Mouse (Mus musculus) gastrocnemius, postnatal 10 days (tissue): ENCODE data around the gene Tex48. TPM values are rescaled to one million over a fixed set of nuclear protein-coding genes. Genes with fewer than 3 reads are reported as not detected.
A peak's percentile ranks its signal among the peaks of the same experiment; 100 is the strongest.

Source experiments
- DNase-seq: peaks from one replicate; pipeline ENCODE4 v3.0.0; 2021; ENCODE audit warnings: mixed read lengths
- total RNA-seq, 2 experiments: library from RNA; stranded (reverse); gene quantifications; 2 replicates each; pipeline ENCODE4 v1.2.3; 2021

Tex48 gene
- total RNA-seq, 2 experiments from 2014 or later = not detected

DNA sequence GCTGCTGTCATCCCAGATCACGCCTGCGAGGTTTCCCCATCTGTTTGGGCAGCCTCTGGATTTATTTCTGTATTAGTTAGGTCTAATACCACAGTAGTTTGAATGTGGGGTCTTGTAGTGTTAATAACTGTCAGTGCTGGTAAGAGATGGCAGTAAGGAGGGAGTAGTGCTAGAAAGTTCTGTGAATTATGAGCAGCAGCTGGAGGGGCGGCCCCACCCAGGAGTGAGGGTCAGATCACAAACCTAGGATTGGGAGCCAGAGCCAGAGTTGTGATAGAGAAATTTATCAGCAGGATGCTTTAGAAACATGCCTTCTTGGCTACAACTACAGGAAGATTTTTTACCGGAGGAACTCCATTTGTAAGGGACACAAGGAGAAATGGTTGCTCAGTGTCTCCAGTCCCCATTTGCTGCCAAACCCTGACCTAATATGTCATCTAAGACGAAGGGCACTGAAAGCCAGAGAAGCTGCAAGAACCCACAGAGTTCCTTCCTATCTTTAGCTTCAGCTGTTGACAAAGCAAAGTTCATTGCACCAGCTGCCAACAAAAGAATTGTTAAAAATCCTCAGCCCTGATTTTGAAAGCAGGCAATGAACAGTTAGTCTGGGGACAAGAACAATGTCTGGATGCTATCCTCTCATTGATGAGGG lies 27.6 kb downstream of the Tex48 start:
- no peak for DNase-seq

- no peak for DNase-seq
These were observed 31.7 kb downstream of the Tex48 start for GRCm38 (mm10) chr4:63590538-63590937.

GRCm38 (mm10) chr4:63589987-63590386 lies 32.2 kb downstream of the Tex48 start:
- DNase-seq = no peak

DNA sequence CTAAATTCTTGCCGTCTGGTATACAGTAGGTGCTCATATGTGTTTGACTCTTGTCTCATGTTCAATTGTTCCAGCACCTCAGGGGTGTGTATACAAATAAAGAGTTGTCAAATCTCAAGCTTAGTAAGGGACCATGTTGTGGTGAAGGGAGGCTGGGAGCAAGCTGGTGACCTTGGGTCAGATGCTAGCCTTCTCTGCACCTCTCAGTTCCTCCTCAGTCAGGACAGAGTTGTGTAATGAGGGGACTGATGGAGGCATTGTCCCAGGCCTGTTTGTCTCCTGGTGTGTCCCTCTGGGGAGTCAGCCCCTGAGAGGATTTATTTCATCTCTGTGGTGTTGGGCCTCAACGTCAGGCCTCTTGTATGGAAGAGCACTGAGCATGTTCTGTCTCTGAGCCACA lies 36.0 kb downstream of the Tex48 start:
- DNase-seq = no peak

- no peak for DNase-seq
These were observed 37.0 kb downstream of the Tex48 start for GRCm38 (mm10) chr4:63585216-63585615.

DNA sequence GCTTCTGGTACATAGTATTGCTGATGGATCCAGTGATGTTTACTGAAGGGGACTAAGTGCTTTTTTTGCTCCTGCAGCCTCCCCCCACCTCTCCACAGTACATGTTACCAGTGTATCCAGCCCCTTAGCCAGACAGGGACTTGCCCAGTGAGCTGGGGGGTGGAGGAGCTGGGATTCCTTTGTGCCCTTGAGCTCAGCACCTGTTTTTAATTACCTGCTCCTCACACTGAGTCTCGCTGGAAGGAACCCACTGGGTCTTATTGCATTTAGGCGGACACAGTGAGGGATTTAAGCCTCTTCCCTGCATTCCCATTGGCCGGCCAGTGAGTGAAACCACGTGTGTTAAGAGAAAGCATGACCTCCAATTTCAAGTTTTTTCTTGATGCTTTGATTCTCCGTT lies 39.6 kb downstream of the Tex48 start:
- DNase-seq = no peak

GRCm38 (mm10) chr4:63580078-63580477 lies 42.1 kb downstream of the Tex48 start:
- DNase-seq = no peak

DNA sequence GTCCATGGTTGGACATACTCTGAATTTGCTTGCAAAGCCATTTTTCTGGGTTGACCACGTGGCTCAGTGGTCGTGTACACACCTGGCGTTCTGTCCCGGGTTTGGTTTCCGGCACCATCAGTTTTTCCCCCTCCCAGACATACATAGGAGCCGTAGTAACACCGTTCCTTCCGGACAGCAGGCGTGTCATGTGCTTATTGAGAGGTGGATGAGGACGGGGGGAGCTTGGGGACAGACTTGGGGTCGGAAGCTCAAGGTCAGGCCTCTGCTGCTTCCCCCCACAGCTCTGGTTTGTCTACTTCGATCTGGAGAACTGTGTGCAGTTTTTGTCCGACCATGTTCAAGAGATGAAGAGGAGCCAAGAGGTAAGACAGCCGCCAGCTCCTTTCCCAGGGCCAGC lies 42.6 kb downstream of the Tex48 start:
- no peak for DNase-seq

DNA sequence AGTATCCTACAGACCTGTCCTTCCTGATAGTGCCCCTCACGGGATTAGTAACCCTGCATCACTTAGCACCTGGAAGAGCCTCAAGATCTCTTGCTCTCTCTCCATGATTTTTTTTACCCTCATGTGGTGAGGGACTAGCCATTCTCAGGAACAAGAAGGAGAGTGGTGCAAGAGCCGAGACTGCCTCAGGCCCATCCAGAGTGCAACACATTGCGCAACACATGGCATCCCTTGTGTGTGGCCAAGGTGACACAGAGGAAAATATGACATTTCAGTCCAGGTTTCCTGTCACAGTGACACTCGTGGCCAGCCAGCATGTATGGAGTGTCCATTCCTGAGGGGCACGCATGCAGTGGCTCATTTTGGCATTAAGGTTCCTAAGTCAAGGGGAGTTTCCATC lies 49.6 kb downstream of the Tex48 start:
- DNase-seq = no peak

GRCm38 (mm10) chr4:63570208-63570781 lies 51.9 kb downstream of the Tex48 start:
- no peak for DNase-seq

- no peak for DNase-seq
These were observed 52.9 kb downstream of the Tex48 start for GRCm38 (mm10) chr4:63569322-63569721.

DNA sequence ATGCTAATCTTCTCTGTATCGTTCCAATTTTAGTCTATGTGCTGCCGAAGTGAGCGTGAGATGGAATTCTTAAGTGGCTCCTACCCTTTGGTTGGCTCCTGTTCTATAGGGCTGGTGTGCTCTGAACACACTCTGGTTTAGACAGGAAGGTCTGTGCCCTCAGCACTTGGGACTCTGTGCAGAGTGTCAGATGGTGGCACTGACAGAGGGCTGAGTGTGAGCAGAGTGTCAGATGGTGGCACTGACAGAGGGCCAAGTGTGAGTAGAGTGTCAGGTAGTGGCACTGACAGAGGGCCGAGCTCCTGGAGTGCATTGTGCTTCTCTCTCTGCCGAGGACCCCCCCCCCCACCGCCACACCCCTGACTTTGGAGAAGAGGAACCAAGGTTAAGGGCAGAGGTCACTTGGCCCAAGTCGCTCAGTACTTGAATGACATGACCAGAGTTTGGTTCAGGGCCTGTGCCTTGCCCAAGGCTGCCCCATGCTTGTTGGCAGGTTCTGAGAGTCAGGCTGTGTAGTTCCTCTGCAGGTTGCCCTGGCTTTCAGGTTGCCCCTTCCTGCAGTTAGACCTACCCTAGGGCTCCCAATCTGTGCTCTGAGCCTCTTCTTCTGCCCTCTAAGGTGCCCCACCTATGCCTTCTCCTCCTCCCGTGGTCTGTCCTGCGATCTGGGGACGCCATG lies 54.4 kb downstream of the Tex48 start:
- no peak for DNase-seq

DNA sequence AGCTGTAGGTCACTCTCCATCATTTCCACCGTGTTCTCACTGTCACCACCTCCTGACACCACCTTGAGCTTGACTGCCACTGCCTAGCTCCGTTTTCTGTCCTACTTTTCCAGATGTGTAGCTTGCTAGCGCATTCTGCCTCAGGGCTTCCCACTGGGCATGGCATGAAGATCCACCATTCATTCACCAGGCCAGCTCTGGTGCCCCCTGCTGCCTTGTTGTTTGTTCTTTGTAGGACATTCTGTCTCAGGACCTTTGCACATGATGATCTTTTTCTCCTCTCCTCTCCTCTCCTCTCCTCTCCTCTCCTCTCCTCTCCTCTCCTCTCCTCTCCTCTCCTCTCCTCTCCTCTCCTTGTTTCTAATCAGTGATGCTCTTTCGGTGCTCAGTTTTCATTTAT lies 59.5 kb downstream of the Tex48 start:
- DNase-seq = no peak

DNA sequence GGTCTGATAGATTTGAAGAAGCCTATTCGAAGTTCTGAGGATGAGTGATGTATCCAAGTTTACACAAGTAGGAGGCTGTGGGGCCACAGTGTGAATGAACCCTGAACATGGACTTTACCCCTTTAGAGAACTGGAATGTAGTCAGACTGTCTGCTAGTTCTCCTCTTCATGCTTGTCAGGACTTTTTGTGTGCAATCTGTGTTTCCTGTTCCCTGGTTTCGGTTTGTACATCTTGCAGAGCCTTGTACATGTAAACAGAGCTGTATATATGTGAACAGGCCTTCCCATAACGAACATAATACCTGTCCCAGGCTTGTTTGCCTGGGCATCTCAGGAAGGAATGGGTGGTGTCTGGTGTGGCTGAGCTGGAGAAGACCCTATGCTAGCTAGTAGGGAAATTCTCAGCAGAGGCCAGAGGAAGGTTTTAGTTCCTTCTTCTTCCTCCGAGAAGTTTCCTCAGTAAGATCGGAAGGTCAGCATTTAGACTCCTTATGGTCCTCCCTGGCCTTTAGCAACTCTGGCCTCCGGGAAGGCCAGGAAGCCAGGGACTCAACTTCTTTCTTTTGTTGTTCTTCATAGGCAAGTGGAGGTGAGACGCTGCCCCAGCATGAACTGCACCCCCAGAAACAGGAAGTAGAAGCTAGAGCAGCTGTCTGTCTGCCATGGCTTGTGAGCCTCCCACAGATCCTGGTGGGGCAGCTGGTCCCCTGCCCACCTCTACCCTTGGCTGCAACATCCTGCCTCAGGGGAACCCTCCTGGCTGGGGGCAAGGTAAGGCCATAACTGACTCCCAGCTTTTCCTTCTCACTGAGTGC lies 60.2 kb downstream of the Tex48 start:
- DNase-seq = no peak

DNA sequence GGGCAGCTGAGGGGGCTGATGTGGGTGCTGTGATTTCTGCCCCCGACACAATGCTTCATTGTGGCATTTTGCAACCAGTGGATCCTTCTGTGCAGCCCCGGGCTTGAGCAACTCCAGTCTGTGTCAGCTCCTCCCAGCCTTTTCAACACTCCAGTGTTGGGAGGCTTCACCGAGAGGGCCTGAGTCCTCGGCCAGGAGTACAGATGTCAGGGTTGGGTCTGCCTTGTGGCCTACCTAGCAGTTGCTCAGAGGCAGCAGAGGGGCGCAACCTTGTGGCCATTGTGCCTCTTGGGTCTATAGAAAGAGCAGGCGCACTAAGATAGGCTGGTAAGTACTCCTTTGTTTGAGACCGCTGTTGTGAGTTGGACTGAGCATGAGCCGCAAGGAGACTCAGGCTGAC lies 62.1 kb downstream of the Tex48 start:
- no peak for DNase-seq

DNA sequence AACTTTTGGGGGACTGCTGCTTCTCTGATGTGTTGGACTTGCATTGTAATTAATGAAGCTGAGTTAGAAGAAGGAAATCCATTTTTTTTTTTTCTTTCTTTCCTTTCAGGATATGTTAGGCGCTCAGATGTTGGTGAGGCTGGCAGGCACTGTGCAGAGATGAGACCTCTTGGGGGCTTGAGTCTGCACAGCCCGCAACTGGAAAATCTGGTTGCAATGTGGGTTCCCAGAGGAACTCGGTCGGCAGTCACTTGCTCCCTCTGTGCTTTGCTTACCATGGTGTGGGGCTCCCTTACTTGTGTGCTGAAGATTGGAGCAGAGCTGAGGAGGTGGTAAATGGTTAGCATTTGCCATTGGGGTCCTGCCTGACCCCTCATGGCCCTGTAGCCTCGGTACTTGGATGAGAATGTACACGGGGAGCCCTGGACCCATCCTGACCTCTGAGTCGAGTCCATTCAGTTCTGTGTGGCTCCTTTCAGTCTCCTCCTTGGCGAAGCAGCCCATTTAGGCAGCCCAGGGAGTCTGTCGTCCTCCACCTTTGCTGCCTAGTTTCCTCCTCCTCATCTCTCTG lies 63.0 kb downstream of the Tex48 start:
- DNase-seq = no peak

DNA sequence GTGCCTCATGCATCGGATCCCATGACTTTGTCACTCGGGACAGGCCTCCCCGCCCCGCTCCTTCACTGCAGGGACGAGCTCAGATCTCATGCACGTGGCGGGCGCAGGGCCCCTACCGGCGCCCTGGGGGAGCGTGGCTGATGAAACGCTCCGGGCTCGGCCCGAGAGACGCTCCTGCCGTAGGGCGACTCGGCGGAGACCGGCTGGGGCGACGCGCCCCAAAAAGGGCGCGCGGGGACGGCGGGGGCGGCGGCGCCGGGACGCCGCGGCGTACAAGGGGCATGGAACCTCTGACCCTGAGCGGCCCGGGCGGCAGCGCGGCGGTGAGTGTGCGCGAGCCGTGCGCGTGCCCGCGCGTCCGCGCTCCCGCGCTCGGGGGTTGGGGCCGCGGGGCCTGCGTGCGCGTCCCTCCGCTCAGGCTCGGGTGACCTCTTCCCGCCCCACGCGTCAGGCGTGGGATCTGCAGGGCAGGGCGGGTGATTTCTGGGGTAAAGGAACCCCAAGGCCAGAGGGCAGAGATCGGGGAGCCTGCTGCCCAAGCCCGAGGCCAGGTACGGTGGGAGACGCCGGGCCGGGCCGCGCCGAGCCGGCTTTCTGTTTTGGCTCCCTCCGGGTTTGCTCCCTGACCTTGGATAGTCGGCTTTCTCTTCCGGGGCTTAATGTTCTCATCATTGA lies 63.7 kb downstream of the Tex48 start, which contains the start of gene Tmem268:
Gene Tmem268, plus strand, starts transcription at position 375 of the 675 bp plus-strand sequence.
- peak; percentile 81 for DNase-seq

GRCm38 (mm10) chr4:63557124-63558059 lies 64.8 kb downstream of the Tex48 start:
- no peak for DNase-seq
